Mouse (Mus musculus) kidney, embryonic 15.5 days (tissue): ENCODE measurements around the gene Gpn3. TPM values are rescaled to one million over a fixed set of nuclear protein-coding genes. Genes with fewer than 3 reads are reported as not detected.

ENCODE experiments used
- ATAC-seq: fragments of 200-750 bp; cut with Nextera tagmentation; replicated peaks from 2 replicates; pipeline ENCODE4 v1.8.0; 2017; ENCODE audit warnings: moderate TSS enrichment; ENCODE audit not compliant: low FRiP score
- H3K27ac ChIP-seq: fragments of 300-500 bp; sonication (generic); 2 replicates; pipeline ENCODE4 v1.5.1; 2015; ENCODE audit warnings: mild to moderate bottlenecking, inconsistent platforms
- H3K27me3 ChIP-seq: fragments of 300-500 bp; sonication (generic); 2 replicates; pipeline ENCODE4 v1.6.1; 2015; ENCODE audit warnings: inconsistent platforms
- H3K36me3 ChIP-seq: fragments of 300-500 bp; sonication (generic); 2 replicates; pipeline ENCODE4 v1.6.1; 2015; ENCODE audit warnings: inconsistent platforms
- H3K4me1 ChIP-seq: fragments of 300-500 bp; sonication (generic); 2 replicates; pipeline ENCODE4 v1.6.1; 2015; ENCODE audit warnings: inconsistent platforms
- H3K4me2 ChIP-seq: fragments of 300-500 bp; sonication (generic); 2 replicates; pipeline ENCODE4 v1.6.1; 2015; ENCODE audit warnings: moderate library complexity, mild to moderate bottlenecking, inconsistent platforms
- H3K4me3 ChIP-seq: fragments of 300-500 bp; sonication (generic); replicated peaks from 2 replicates; pipeline ENCODE4 v1.5.1; 2015; ENCODE audit warnings: mild to moderate bottlenecking, inconsistent platforms
- H3K9ac ChIP-seq: fragments of 300-500 bp; sonication (generic); 2 replicates; pipeline ENCODE4 v1.6.1; 2015; ENCODE audit warnings: mild to moderate bottlenecking, inconsistent platforms
- H3K9me3 ChIP-seq: fragments of 300-500 bp; sonication (generic); replicated peaks from 2 replicates; pipeline ENCODE4 v1.6.1; 2016; ENCODE audit warnings: inconsistent platforms
- WGBS: fragments of 180-500 bp; shearing (Covaris S2); methylation state at CpG from one replicate; pipeline ENCODE4 v1.1.7; 2015; ENCODE audit warnings: mixed read lengths; 5-methylcytosine and 5-hydroxymethylcytosine counted together
- polyA plus RNA-seq: library from polyadenylated mRNA; unstranded; fragments of >200 nt; fragmentation: Nextera tagmentation; extraction: Ambion mirVana; gene quantifications from 2 replicates; pipeline ENCODE4 v1.2.1, GENCODE M21; 2015

The Gpn3 gene
- polyA plus RNA-seq, 1 experiment from 2014 or later = 69.7 TPM

GRCm38 (mm10) chr5:122353807-122354491, 17.7 kb upstream of the Gpn3 start, which contains the start of the genes Rad9b and Vps29:
TSS of gene Rad9b (minus strand) at chr5:122354233.
TSS of gene Vps29 (plus strand) at chr5:122354369.
- Histone ChIP-seq H3K4me1 (peaks cover 14% of the 10 kb centered on the region), H3K36me3 (peaks cover 7% of the 10 kb centered on the region; the same call in 1 of the 2 replicates), H3K27me3 (no peaks in the 10 kb centered on the region), H3K9me3 (no peaks in the 10 kb centered on the region), H3K9ac (peak within 1 kb of the TSS; percentile 77), H3K27ac (peak within 1 kb of the TSS; percentile 82), H3K4me2 (peak within 1 kb of the TSS; percentile 83), H3K4me3 (peak within 1 kb of the TSS; percentile 74)
- under 1% methylated on average over 51 of the region's 51 CpGs for WGBS
- peak; percentile 93 for ATAC-seq

- H3K4me2 ChIP-seq = peak overlapping the region; percentile 76
- whole genome bisulfite sequencing = under 1% methylated on average over 50 of the region's 57 CpGs
- peak overlapping the region; percentile 74 for H3K4me3 ChIP-seq
- no peaks in the 10 kb centered on the region for H3K27me3 ChIP-seq
- H3K9me3 ChIP-seq = no peaks in the 10 kb centered on the region
- ATAC-seq = peak; percentile 89
- H3K9ac ChIP-seq = peak overlapping the region; percentile 77
- peak overlapping the region; percentile 76 for H3K27ac ChIP-seq
- peaks cover 14% of the 10 kb centered on the region for H3K4me1 ChIP-seq
- H3K36me3 ChIP-seq = peaks cover 10% of the 10 kb centered on the region; the same call in 1 of the 2 replicates
These were observed 17.1 kb upstream of the Gpn3 start for GRCm38 (mm10) chr5:122354492-122355067.

- H3K4me3 ChIP-seq = peak within 1 kb of the TSS; percentile 78
- H3K4me2 ChIP-seq = peak within 1 kb of the TSS; percentile 77
- H3K4me1 ChIP-seq = peaks cover 11% of the 10 kb centered on the region
- H3K9ac ChIP-seq = peak within 1 kb of the TSS; percentile 87
- under 1% methylated on average over 53 of the region's 53 CpGs for WGBS
- peaks cover 53% of the 10 kb centered on the region for H3K36me3 ChIP-seq
- no peaks in the 10 kb centered on the region for H3K9me3 ChIP-seq
- H3K27ac ChIP-seq = peak within 1 kb of the TSS; percentile 98
- H3K27me3 ChIP-seq = no peaks in the 10 kb centered on the region
- peak; percentile 94 for ATAC-seq
These were observed 605 bp downstream of the Gpn3 start, which contains the start of gene Fam216a for GRCm38 (mm10) chr5:122372192-122372769. TSS of gene Fam216a (minus strand) at chr5:122372364.

- WGBS = 10% methylated on average over 5 of the region's 5 CpGs
- Histone ChIP-seq H3K27ac (peak overlapping the region; percentile 98), H3K4me2 (peak overlapping the region; percentile 77), H3K9me3 (no peaks in the 10 kb centered on the region), H3K27me3 (no peaks in the 10 kb centered on the region), H3K4me3 (peak overlapping the region; percentile 78), H3K36me3 (peaks cover 48% of the 10 kb centered on the region), H3K4me1 (peaks cover 11% of the 10 kb centered on the region), H3K9ac (peak overlapping the region; percentile 87)
- no peak for ATAC-seq
These were observed 1.2 kb downstream of the Gpn3 start for GRCm38 (mm10) chr5:122372878-122373277.

- no peak overlapping the region for H3K27ac ChIP-seq
- no peaks in the 10 kb centered on the region for H3K27me3 ChIP-seq
- no peak overlapping the region for H3K4me3 ChIP-seq
- 90% methylated on average over 4 of the region's 4 CpGs for WGBS
- H3K9me3 ChIP-seq = no peaks in the 10 kb centered on the region
- H3K4me1 ChIP-seq = peaks cover 9% of the 10 kb centered on the region
- ATAC-seq = no peak
- no peak overlapping the region for H3K9ac ChIP-seq
- peaks cover 63% of the 10 kb centered on the region for H3K36me3 ChIP-seq
- H3K4me2 ChIP-seq = no peak overlapping the region
These were observed 5.6 kb downstream of the Gpn3 start for GRCm38 (mm10) chr5:122377101-122377833.

- no peak for ATAC-seq
- no peak overlapping the region for H3K4me3 ChIP-seq
- WGBS = 96% methylated on average over 12 of the region's 12 CpGs
- H3K4me2 ChIP-seq = no peak overlapping the region
- no peak overlapping the region for H3K27ac ChIP-seq
- H3K4me1 ChIP-seq = peaks cover 5% of the 10 kb centered on the region
- no peaks in the 10 kb centered on the region for H3K9me3 ChIP-seq
- no peaks in the 10 kb centered on the region for H3K27me3 ChIP-seq
- H3K36me3 ChIP-seq = peaks cover 70% of the 10 kb centered on the region
- H3K9ac ChIP-seq = no peak overlapping the region
These were observed 6.5 kb downstream of the Gpn3 start for GRCm38 (mm10) chr5:122378171-122378570.

GRCm38 (mm10) chr5:122379374-122380155, 7.9 kb downstream of the Gpn3 start:
- Histone ChIP-seq H3K9ac (no peak overlapping the region), H3K4me1 (no peaks in the 10 kb centered on the region), H3K36me3 (peaks cover 67% of the 10 kb centered on the region), H3K9me3 (no peaks in the 10 kb centered on the region), H3K4me2 (no peak overlapping the region), H3K27ac (no peak overlapping the region), H3K27me3 (no peaks in the 10 kb centered on the region), H3K4me3 (no peak overlapping the region)
- ATAC-seq = peak; percentile 18; the same call in 1 of the 2 replicates
- WGBS = 50% methylated on average over 11 of the region's 11 CpGs

GRCm38 (mm10) chr5:122390006-122390405, 18.3 kb downstream of the Gpn3 start:
- ATAC-seq = no peak

GRCm38 (mm10) chr5:122390671-122391070, 19.0 kb downstream of the Gpn3 start:
- H3K27me3 ChIP-seq = no peaks in the 10 kb centered on the region
- ATAC-seq = no peak
- no peak overlapping the region for H3K9ac ChIP-seq
- H3K4me1 ChIP-seq = peaks cover 17% of the 10 kb centered on the region
- no peaks in the 10 kb centered on the region for H3K9me3 ChIP-seq
- no peak overlapping the region for H3K4me2 ChIP-seq
- H3K27ac ChIP-seq = no peak overlapping the region
- no peak overlapping the region for H3K4me3 ChIP-seq
- peaks cover 9% of the 10 kb centered on the region; the same call in 1 of the 2 replicates for H3K36me3 ChIP-seq

More at GRCm38 (mm10) chr5:122390006-122390405, 18.3 kb downstream of the Gpn3 start:
- no peak overlapping the region for H3K4me3 ChIP-seq
- 92% methylated on average over 5 of the region's 5 CpGs for WGBS
- no peaks in the 10 kb centered on the region for H3K9me3 ChIP-seq
- peaks cover 15% of the 10 kb centered on the region for H3K4me1 ChIP-seq
- no peak overlapping the region for H3K27ac ChIP-seq
- peaks cover 6% of the 10 kb centered on the region; the same call in 1 of the 2 replicates for H3K36me3 ChIP-seq
- H3K4me2 ChIP-seq = no peak overlapping the region
- no peak overlapping the region for H3K9ac ChIP-seq
- H3K27me3 ChIP-seq = no peaks in the 10 kb centered on the region

- Histone ChIP-seq H3K27me3 (no peaks in the 10 kb centered on the region), H3K27ac (no peak overlapping the region), H3K4me1 (peaks cover 17% of the 10 kb centered on the region), H3K9ac (no peak overlapping the region), H3K4me2 (peak overlapping the region; percentile 74), H3K9me3 (no peaks in the 10 kb centered on the region), H3K4me3 (peak overlapping the region; percentile 93), H3K36me3 (peaks cover 9% of the 10 kb centered on the region; the same call in 1 of the 2 replicates)
- no peak for ATAC-seq
- WGBS = 52% methylated on average over 16 of the region's 16 CpGs
These were observed 19.6 kb downstream of the Gpn3 start for GRCm38 (mm10) chr5:122391178-122391785.

GRCm38 (mm10) chr5:122391786-122392180, 20.1 kb downstream of the Gpn3 start, which contains the start of gene Arpc3:
TSS of gene Arpc3 (plus strand) at chr5:122391878.
- WGBS = under 1% methylated on average over 39 of the region's 39 CpGs
- peaks cover 17% of the 10 kb centered on the region for H3K4me1 ChIP-seq
- ATAC-seq = peak; percentile 88
- peak within 1 kb of the TSS; percentile 88 for H3K9ac ChIP-seq
- H3K27ac ChIP-seq = peak within 1 kb of the TSS; percentile 82
- peaks cover 12% of the 10 kb centered on the region for H3K36me3 ChIP-seq
- no peaks in the 10 kb centered on the region for H3K9me3 ChIP-seq
- peak within 1 kb of the TSS; percentile 74 for H3K4me2 ChIP-seq
- H3K4me3 ChIP-seq = peak within 1 kb of the TSS; percentile 93
- H3K27me3 ChIP-seq = no peaks in the 10 kb centered on the region
